ENCODE assay signal across 12 mouse cellular contexts in genomic region chr11:53874706-53875105, GRCm38 (mm10). TPM values are rescaled to one million over a fixed set of nuclear protein-coding genes. Genes with fewer than 3 reads are reported as not detected.
DNase-seq lines count a peak whose midpoint lies in the region; ATAC-seq and TF ChIP-seq lines count a peak whose summit lies in the region.
"Had no signal": no experiment of that assay in that cellular context is flagged by ENCODE, and none has a peak within 500 bp of the region (broad histone marks: within the 10 kb centered on the region; RNA-seq: fewer than 3 reads in every experiment).

No protein-coding gene starts in this region.

- no peaks in the 10 kb centered on the region for H3K4me1 ChIP-seq in hindbrain, postnatal 0 days (ENCODE audit: insufficient read depth, low read length)
- H3K4me1 ChIP-seq in hindbrain, embryonic 16.5 days (ENCODE audit: control insufficient read depth, insufficient read depth, low read depth, low read length) = no peaks in the 10 kb centered on the region
- H3K4me1 ChIP-seq in forebrain, embryonic 10.5 days = no peaks in the 10 kb centered on the region
- no peaks in the 10 kb centered on the region for H3K4me1 ChIP-seq in hindbrain, embryonic 11.5 days (replicated peaks; ENCODE audit: control insufficient read depth, insufficient read depth, low read length)
- H3K4me1 ChIP-seq: midbrain, embryonic 12.5 days had no signal

- no peak overlapping the region for H3K27ac ChIP-seq in hindbrain, postnatal 0 days
- no peak overlapping the region for H3K27ac ChIP-seq in hindbrain, embryonic 16.5 days (ENCODE audit: low read depth, low read length)
- no peak overlapping the region for H3K27ac ChIP-seq in forebrain, embryonic 10.5 days
- H3K27ac ChIP-seq in hindbrain, embryonic 11.5 days (ENCODE audit: low read depth, low read length) = no peak overlapping the region
- H3K27ac ChIP-seq: midbrain, embryonic 12.5 days had no signal

- peak; percentile 28; the same call in 1 of the 2 replicates for TF ChIP-seq CTCF in hindbrain, postnatal 0 days (IDR thresholded peaks at IDR 0.05; ENCODE audit: low read depth)

- WGBS in hindbrain, postnatal 0 days = 68% methylated on average over 4 of the region's 4 CpGs
- WGBS in hindbrain, embryonic 16.5 days = 74% methylated on average over 4 of the region's 4 CpGs
- WGBS in forebrain, embryonic 10.5 days = 75% methylated on average over 4 of the region's 4 CpGs
- WGBS in hindbrain, embryonic 11.5 days = 74% methylated on average over 4 of the region's 4 CpGs

- H3K9me3 ChIP-seq in hindbrain, postnatal 0 days (ENCODE audit: low read length) = no peaks in the 10 kb centered on the region
- H3K9me3 ChIP-seq in hindbrain, embryonic 16.5 days (ENCODE audit: control insufficient read depth, low read length) = no peaks in the 10 kb centered on the region
- H3K9me3 ChIP-seq in forebrain, embryonic 10.5 days = no peaks in the 10 kb centered on the region
- H3K9me3 ChIP-seq in hindbrain, embryonic 11.5 days (ENCODE audit: control insufficient read depth, low read length) = no peaks in the 10 kb centered on the region
- H3K9me3 ChIP-seq: midbrain, embryonic 12.5 days had no signal

- H3K36me3 ChIP-seq in hindbrain, postnatal 0 days (ENCODE audit: insufficient read depth, low read length) = peaks cover 5% of the 10 kb centered on the region; the same call in 1 of the 2 replicates
- peaks cover 3% of the 10 kb centered on the region; the same call in 1 of the 2 replicates for H3K36me3 ChIP-seq in hindbrain, embryonic 16.5 days (ENCODE audit: control insufficient read depth, insufficient read depth, low read length)
- peaks cover 14% of the 10 kb centered on the region; the same call in 1 of the 2 replicates for H3K36me3 ChIP-seq in forebrain, embryonic 10.5 days (replicated peaks)
- no peaks in the 10 kb centered on the region for H3K36me3 ChIP-seq in hindbrain, embryonic 11.5 days (ENCODE audit: control insufficient read depth, insufficient read depth, low read length)

- DNase-seq in hindbrain, postnatal 0 days (ENCODE audit: low spot score) = no peak
- peak; percentile 64 for DNase-seq in 416B (ENCODE audit: low read depth)
- DNase-seq in ES-CJ7 (ENCODE audit: low read depth, low spot score) = peak; percentile 29
- no peak for DNase-seq in cerebellum, adult 9-10 months
- DNase-seq in forebrain, embryonic 10.5 days (ENCODE audit: extremely low spot score, low spot score) = no peak
- no peak for DNase-seq in hindbrain, embryonic 11.5 days (ENCODE audit: low spot score)
- DNase-seq: cerebellum, adult 18-20 months; heart, postnatal 36 days; retina, postnatal 1 day had no signal

- no peaks in the 10 kb centered on the region for H3K27me3 ChIP-seq in hindbrain, postnatal 0 days (ENCODE audit: insufficient read depth, low read length)
- no peaks in the 10 kb centered on the region for H3K27me3 ChIP-seq in hindbrain, embryonic 16.5 days (replicated peaks; ENCODE audit: control insufficient read depth, insufficient read depth, low read length)
- no peaks in the 10 kb centered on the region for H3K27me3 ChIP-seq in forebrain, embryonic 10.5 days (ENCODE audit: poor library complexity, severe bottlenecking)
- no peaks in the 10 kb centered on the region for H3K27me3 ChIP-seq in hindbrain, embryonic 11.5 days (ENCODE audit: control insufficient read depth, insufficient read depth, low read length)
- H3K27me3 ChIP-seq: midbrain, embryonic 12.5 days had no signal

- no peak overlapping the region for H3K4me2 ChIP-seq in hindbrain, postnatal 0 days (ENCODE audit: low read depth, low read length)
- H3K4me2 ChIP-seq in hindbrain, embryonic 16.5 days (ENCODE audit: low read length) = no peak overlapping the region
- H3K4me2 ChIP-seq in hindbrain, embryonic 11.5 days (replicated peaks; ENCODE audit: low read depth, low read length) = no peak overlapping the region
- H3K4me2 ChIP-seq: midbrain, embryonic 12.5 days had no signal

- no peak overlapping the region for H3K4me3 ChIP-seq in hindbrain, postnatal 0 days (ENCODE audit: low read length)
- no peak overlapping the region for H3K4me3 ChIP-seq in hindbrain, embryonic 16.5 days (ENCODE audit: low read length)
- H3K4me3 ChIP-seq in forebrain, embryonic 10.5 days = no peak overlapping the region
- H3K4me3 ChIP-seq in hindbrain, embryonic 11.5 days (ENCODE audit: low read depth, low read length) = no peak overlapping the region
- H3K4me3 ChIP-seq: midbrain, embryonic 12.5 days had no signal

- no peak overlapping the region for H3K9ac ChIP-seq in hindbrain, postnatal 0 days (replicated peaks; ENCODE audit: low read length)
- no peak overlapping the region for H3K9ac ChIP-seq in hindbrain, embryonic 16.5 days (ENCODE audit: low read depth, low read length)
- H3K9ac ChIP-seq in hindbrain, embryonic 11.5 days (ENCODE audit: low read depth, low read length) = no peak overlapping the region
- H3K9ac ChIP-seq: midbrain, embryonic 12.5 days had no signal

- ATAC-seq in hindbrain, postnatal 0 days = no peak
- ATAC-seq in hindbrain, embryonic 16.5 days = no peak
- peak; percentile 83 for ATAC-seq in megakaryocyte progenitor cell, adult 5-6 weeks (replicated peaks; ENCODE audit: poor library complexity)
- no peak for ATAC-seq in hindbrain, embryonic 11.5 days (ENCODE audit: low FRiP score)

RNA-seq across cellular contexts. Expression of gene Gm12216, which starts 15.7 kb away (rescaled TPM):
- total RNA-seq in hindbrain, postnatal 0 days (2014; rRNA removed) = not detected in 2 replicates
- 1.2 and 1.9 TPM in 2 replicates for polyA plus RNA-seq in hindbrain, postnatal 0 days (2015; fragmentation: Nextera tagmentation; extraction: Ambion mirVana)
- 0.40 and 0.52 TPM in 2 replicates for polyA plus RNA-seq in hindbrain, embryonic 16.5 days (2015; fragmentation: Nextera tagmentation; extraction: Ambion mirVana)
- total RNA-seq in megakaryocyte progenitor cell, adult 5-6 weeks (2015) = 0.93 and 2.4 TPM in 2 replicates
- 0.21 and 2.2 TPM in 2 replicates for total RNA-seq in megakaryocyte progenitor cell, adult 5-6 weeks (2017)
- polyA plus RNA-seq in forebrain, embryonic 10.5 days (2016; fragmentation: Nextera tagmentation; extraction: Ambion mirVana) = 0.16 TPM in 1 of 2 replicates, not detected in the other
- 0.21 TPM in 1 of 2 replicates, not detected in the other for polyA plus RNA-seq in hindbrain, embryonic 11.5 days (2014; fragmentation: Nextera tagmentation; extraction: Ambion mirVana)

RNA-seq across cellular contexts. Expression of gene Slc22a5, which starts 16.8 kb away (rescaled TPM):
- 10.3 and 19.1 TPM in 2 replicates for total RNA-seq in hindbrain, postnatal 0 days (2014; rRNA removed)
- 12.4 and 12.6 TPM in 2 replicates for polyA plus RNA-seq in hindbrain, postnatal 0 days (2015; fragmentation: Nextera tagmentation; extraction: Ambion mirVana)
- 11.1 and 12.4 TPM in 2 replicates for polyA plus RNA-seq in hindbrain, embryonic 16.5 days (2015; fragmentation: Nextera tagmentation; extraction: Ambion mirVana)
- 8.3 and 11.3 TPM in 2 replicates for total RNA-seq in megakaryocyte progenitor cell, adult 5-6 weeks (2015)
- total RNA-seq in megakaryocyte progenitor cell, adult 5-6 weeks (2017) = 8.0 and 12.7 TPM in 2 replicates
- polyA plus RNA-seq in forebrain, embryonic 10.5 days (2016; fragmentation: Nextera tagmentation; extraction: Ambion mirVana) = 7.0 and 7.7 TPM in 2 replicates
- polyA plus RNA-seq in hindbrain, embryonic 11.5 days (2014; fragmentation: Nextera tagmentation; extraction: Ambion mirVana) = 7.8 and 8.1 TPM in 2 replicates

Comparison
In these comparisons a context has a peak if more than half of its experiments do, and no peak if none do; other contexts are left out.
1. DNase-seq: peak in 416B (single experiment) and ES-CJ7 (single experiment); none in hindbrain, postnatal 0 days (single experiment), cerebellum, adult 9-10 months (single experiment), forebrain, embryonic 10.5 days (single experiment) and hindbrain, embryonic 11.5 days (single experiment).